19 mouse cellular contexts compared by ENCODE assay signal in the genomic region with DNA sequence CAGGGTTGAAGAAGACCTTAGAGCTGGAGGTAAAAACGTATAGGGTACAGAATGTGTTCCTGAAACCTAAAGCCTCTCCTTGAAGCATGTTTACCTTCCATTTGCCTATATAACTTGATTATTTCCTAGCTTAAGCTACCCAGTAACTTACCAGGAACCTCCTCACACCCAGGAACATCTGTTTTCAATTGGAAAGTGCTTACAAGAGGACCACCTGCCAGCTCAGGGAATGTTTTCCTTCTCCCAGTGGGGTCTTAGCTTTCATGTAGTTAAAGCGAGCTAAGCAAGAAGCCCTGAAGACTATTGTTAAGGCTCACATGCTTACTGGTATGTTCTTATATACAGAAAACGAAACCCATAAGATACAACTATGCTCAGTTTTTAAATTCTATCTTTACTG.
DNase-seq lines count a peak whose midpoint lies in the region; ATAC-seq and TF ChIP-seq lines count a peak whose summit lies in the region.
"Had no signal": no experiment of that assay in that cellular context is flagged by ENCODE, and none has a peak within 500 bp of the region (broad histone marks: within the 10 kb centered on the region; RNA-seq: fewer than 3 reads in every experiment).

No protein-coding gene starts in this region.

- TF ChIP-seq CTCF in midbrain, postnatal 0 days (IDR thresholded peaks at IDR 0.05) = no peak

- no peak for ATAC-seq in heart, embryonic 13.5 days (ENCODE audit: extremely low read depth, insufficient number of reproducible peaks, low FRiP score, low TSS enrichment)
- no peak for ATAC-seq in midbrain, embryonic 11.5 days (ENCODE audit: low FRiP score)
- ATAC-seq in midbrain, postnatal 0 days (ENCODE audit: low FRiP score) = no peak
- no peak for ATAC-seq in forebrain, embryonic 14.5 days
- ATAC-seq: activated CD4-positive, CD25-positive, alpha-beta regulatory T cell, adult 4 months had no signal

- peak overlapping the region; percentile 73; the same call in 1 of the 2 replicates for H3K27ac ChIP-seq in heart, embryonic 13.5 days (replicated peaks)
- H3K27ac ChIP-seq in midbrain, embryonic 11.5 days (ENCODE audit: low read depth, low read length) = no peak overlapping the region
- no peak overlapping the region for H3K27ac ChIP-seq in midbrain, postnatal 0 days (ENCODE audit: low read depth, low read length)
- no peak overlapping the region for H3K27ac ChIP-seq in forebrain, embryonic 14.5 days (ENCODE audit: low read depth, low read length)
- H3K27ac ChIP-seq: forebrain, embryonic 12.5 days; hindbrain, embryonic 15.5 days; lung, embryonic 15.5 days had no signal

- WGBS in heart, embryonic 13.5 days = 51% methylated on average over 3 of the region's 3 CpGs
- WGBS in midbrain, embryonic 11.5 days = 39% methylated on average over 3 of the region's 3 CpGs
- WGBS in midbrain, postnatal 0 days = 50% methylated on average over 3 of the region's 3 CpGs
- WGBS in forebrain, embryonic 14.5 days = 38% methylated on average over 3 of the region's 3 CpGs

- no peaks in the 10 kb centered on the region for H3K9me3 ChIP-seq in heart, embryonic 13.5 days
- no peaks in the 10 kb centered on the region for H3K9me3 ChIP-seq in midbrain, embryonic 11.5 days (ENCODE audit: control insufficient read depth, low read length)
- H3K9me3 ChIP-seq in midbrain, postnatal 0 days (ENCODE audit: low read length) = no peaks in the 10 kb centered on the region
- no peaks in the 10 kb centered on the region for H3K9me3 ChIP-seq in forebrain, embryonic 14.5 days (replicated peaks; ENCODE audit: control insufficient read depth, low read length)
- H3K9me3 ChIP-seq: forebrain, embryonic 12.5 days; hindbrain, embryonic 15.5 days; lung, embryonic 15.5 days; stomach, embryonic 15.5 days had no signal

- no peak overlapping the region for H3K4me2 ChIP-seq in heart, embryonic 13.5 days
- H3K4me2 ChIP-seq in midbrain, embryonic 11.5 days = no peak overlapping the region
- no peak overlapping the region for H3K4me2 ChIP-seq in midbrain, postnatal 0 days (ENCODE audit: low read depth, low read length, poor library complexity, severe bottlenecking)
- H3K4me2 ChIP-seq in forebrain, embryonic 14.5 days (ENCODE audit: low read length) = no peak overlapping the region
- H3K4me2 ChIP-seq: forebrain, embryonic 12.5 days; hindbrain, embryonic 15.5 days; lung, embryonic 15.5 days; stomach, embryonic 15.5 days had no signal

- H3K27me3 ChIP-seq in heart, embryonic 13.5 days (replicated peaks) = no peaks in the 10 kb centered on the region
- H3K27me3 ChIP-seq in midbrain, embryonic 11.5 days (ENCODE audit: control insufficient read depth, insufficient read depth, low read length) = no peaks in the 10 kb centered on the region
- no peaks in the 10 kb centered on the region for H3K27me3 ChIP-seq in midbrain, postnatal 0 days (ENCODE audit: insufficient read depth, low read length)
- H3K27me3 ChIP-seq in forebrain, embryonic 14.5 days (replicated peaks; ENCODE audit: control insufficient read depth, insufficient read depth, low read length) = no peaks in the 10 kb centered on the region
- H3K27me3 ChIP-seq: forebrain, embryonic 12.5 days; hindbrain, embryonic 15.5 days; lung, embryonic 15.5 days; stomach, embryonic 15.5 days had no signal

- no peak for DNase-seq in heart, adult 11 months
- peak; percentile 73 for DNase-seq in midbrain, embryonic 11.5 days (ENCODE audit: low spot score, missing footprints)
- DNase-seq in midbrain, postnatal 0 days (ENCODE audit: low spot score) = no peak
- DNase-seq in hindlimb bud, embryonic 11.5 days (ENCODE audit: extremely low spot score, low read depth, low spot score) = peak; percentile 91
- DNase-seq in gastrocnemius, postnatal 25 days = no peak
- no peak for DNase-seq in forebrain, embryonic 14.5 days (ENCODE audit: low spot score)
- DNase-seq in testis, postnatal 14 days (ENCODE audit: low spot score) = no peak
- DNase-seq: adrenal gland, postnatal 36 days; cerebellum, postnatal 10 days; heart, adult 18-20 months; kidney, adult 8-10 months; kidney, postnatal 36 days; thymus, postnatal 14 days had no signal

- no peak overlapping the region for H3K9ac ChIP-seq in heart, embryonic 13.5 days
- H3K9ac ChIP-seq in midbrain, embryonic 11.5 days (ENCODE audit: low read length) = no peak overlapping the region
- H3K9ac ChIP-seq in midbrain, postnatal 0 days (replicated peaks; ENCODE audit: low read length, poor library complexity, severe bottlenecking) = no peak overlapping the region
- H3K9ac ChIP-seq in forebrain, embryonic 14.5 days (ENCODE audit: low read length) = no peak overlapping the region
- H3K9ac ChIP-seq: forebrain, embryonic 12.5 days; hindbrain, embryonic 15.5 days; lung, embryonic 15.5 days; stomach, embryonic 15.5 days had no signal

- no peaks in the 10 kb centered on the region for H3K36me3 ChIP-seq in heart, embryonic 13.5 days
- H3K36me3 ChIP-seq in midbrain, embryonic 11.5 days (ENCODE audit: control insufficient read depth, insufficient read depth, low read length) = no peaks in the 10 kb centered on the region
- H3K36me3 ChIP-seq in midbrain, postnatal 0 days (ENCODE audit: insufficient read depth, low read length) = no peaks in the 10 kb centered on the region
- H3K36me3 ChIP-seq in forebrain, embryonic 14.5 days (ENCODE audit: control insufficient read depth, insufficient read depth, low read length) = no peaks in the 10 kb centered on the region
- H3K36me3 ChIP-seq: forebrain, embryonic 12.5 days; hindbrain, embryonic 15.5 days; lung, embryonic 15.5 days; stomach, embryonic 15.5 days had no signal

- peaks cover 22% of the 10 kb centered on the region for H3K4me1 ChIP-seq in heart, embryonic 13.5 days
- no peaks in the 10 kb centered on the region for H3K4me1 ChIP-seq in midbrain, embryonic 11.5 days (ENCODE audit: control insufficient read depth, insufficient read depth, low read length)
- H3K4me1 ChIP-seq in midbrain, postnatal 0 days (ENCODE audit: insufficient read depth, low read length) = no peaks in the 10 kb centered on the region
- 0 out of 2 replicates have a peak, but pooled peaks cover 3% of the 10 kb centered on the region for H3K4me1 ChIP-seq in forebrain, embryonic 14.5 days (ENCODE audit: control insufficient read depth, insufficient read depth, low read length)
- H3K4me1 ChIP-seq: forebrain, embryonic 12.5 days; hindbrain, embryonic 15.5 days; stomach, embryonic 15.5 days had no signal

- no peak overlapping the region for H3K4me3 ChIP-seq in heart, embryonic 13.5 days
- no peak overlapping the region for H3K4me3 ChIP-seq in midbrain, embryonic 11.5 days (ENCODE audit: low read depth, low read length)
- no peak overlapping the region for H3K4me3 ChIP-seq in midbrain, postnatal 0 days (ENCODE audit: low read depth, low read length)
- H3K4me3 ChIP-seq in forebrain, embryonic 14.5 days (ENCODE audit: low read depth, low read length) = no peak overlapping the region
- H3K4me3 ChIP-seq: forebrain, embryonic 12.5 days; hindbrain, embryonic 15.5 days; lung, embryonic 15.5 days; stomach, embryonic 15.5 days had no signal

Comparison
In these comparisons a context has a peak if more than half of its experiments do, and no peak if none do; other contexts are left out.
1. DNase-seq: peak in midbrain, embryonic 11.5 days (single experiment) and hindlimb bud, embryonic 11.5 days (single experiment); none in heart, adult 11 months (single experiment), midbrain, postnatal 0 days (single experiment), gastrocnemius, postnatal 25 days (single experiment), forebrain, embryonic 14.5 days (single experiment) and testis, postnatal 14 days (single experiment).